Mouse (Mus musculus) kidney, adult 2 months (tissue): Measurements from ENCODE around the gene Ppp1r1c. TPM values are rescaled to one million over a fixed set of nuclear protein-coding genes. Genes with fewer than 3 reads are reported as not detected.

Source experiments
- DNase-seq: peaks from one replicate; pipeline ENCODE4 v3.0.0; 2021
- H3K27ac ChIP-seq: fragments of 200-500 bp; 2 replicates; pipeline ENCODE4 v1.5.1; 2012; ENCODE audit warnings: low read depth, low read length, control low read depth, inconsistent platforms; ENCODE audit not compliant: insufficient read depth
- H3K27me3 ChIP-seq: fragments of 200-500 bp; replicated peaks from 2 replicates; pipeline ENCODE4 v1.6.1; 2012; ENCODE audit warnings: mild to moderate bottlenecking, moderate library complexity, low read length, inconsistent platforms; ENCODE audit not compliant: control insufficient read depth, insufficient read depth
- H3K36me3 ChIP-seq: fragments of 200-500 bp; 2 replicates; pipeline ENCODE4 v1.6.1; 2012; ENCODE audit warnings: mild to moderate bottlenecking, moderate library complexity, low read length, inconsistent platforms; ENCODE audit not compliant: control insufficient read depth, insufficient read depth
- H3K4me1 ChIP-seq: fragments of 200-500 bp; 2 replicates; pipeline ENCODE4 v1.6.1; 2011; ENCODE audit warnings: low read length; ENCODE audit not compliant: control insufficient read depth, insufficient read depth
- H3K4me3 ChIP-seq: fragments of 200-500 bp; 2 replicates; pipeline ENCODE4 v1.5.1; 2011; ENCODE audit warnings: mild to moderate bottlenecking, low read depth, low read length, control low read depth; ENCODE audit not compliant: insufficient read depth
- CTCF ChIP-seq: fragments of 200-500 bp; conservative IDR thresholded peaks from 2 replicates; pipeline ENCODE4 v1.5.1; 2011; ENCODE audit warnings: low read depth, mild to moderate bottlenecking, control low read depth, low read length, moderate library complexity, mixed read lengths; ENCODE audit not compliant: insufficient read depth, insufficient read length
- POLR2A ChIP-seq: fragments of 200-500 bp; IDR thresholded peaks from one replicate; pipeline ENCODE4 v1.6.1; 2011; ENCODE audit warnings: low read depth, low read length, control low read depth
- WGBS: fragments of 180-500 bp; shearing (Covaris S2); methylation state at CpG from one replicate; pipeline ENCODE4 v1.1.7; 2018; 5-methylcytosine and 5-hydroxymethylcytosine counted together
- polyA plus RNA-seq: library from polyadenylated mRNA; depleted of rRNA; stranded (reverse); fragments of >200 nt; gene quantifications from 2 replicates; pipeline ENCODE4 v1.2.3, GENCODE M21; 2012

Ppp1r1c gene
- polyA plus RNA-seq, 1 experiment: not detected

GRCm38 (mm10) chr2:79681672-79682071, 25.9 kb upstream of the Ppp1r1c start:
- WGBS: 87% methylated on average over 4 of the region's 4 CpGs
- Histone ChIP-seq H3K27ac (no peak overlapping the region), H3K27me3 (no peaks in the 10 kb centered on the region), H3K4me1 (no peaks in the 10 kb centered on the region), H3K36me3 (no peaks in the 10 kb centered on the region; the same call in 1 of the 2 replicates), H3K4me3 (no peak overlapping the region)
- DNase-seq: no peak
- TF ChIP-seq CTCF (no peak), POLR2A (no peak)

GRCm38 (mm10) chr2:79683258-79683657, 24.3 kb upstream of the Ppp1r1c start:
- DNase-seq: no peak
- no peak overlapping the region for H3K27ac ChIP-seq
- H3K4me1 ChIP-seq: no peaks in the 10 kb centered on the region
- TF ChIP-seq POLR2A (no peak), CTCF (no peak)
- no peaks in the 10 kb centered on the region for H3K27me3 ChIP-seq
- no peaks in the 10 kb centered on the region for H3K36me3 ChIP-seq
- WGBS: 96% methylated on average over 4 of the region's 4 CpGs
- no peak overlapping the region for H3K4me3 ChIP-seq

- TF ChIP-seq POLR2A: no peak
- TF ChIP-seq CTCF: no peak
- Histone ChIP-seq H3K4me1 (no peaks in the 10 kb centered on the region), H3K27me3 (no peaks in the 10 kb centered on the region), H3K27ac (no peak overlapping the region), H3K4me3 (no peak overlapping the region), H3K36me3 (no peaks in the 10 kb centered on the region)
- DNase-seq: no peak
- 41% methylated on average over 3 of the region's 3 CpGs for WGBS
Observed at GRCm38 (mm10) chr2:79690838-79691237, 16.7 kb upstream of the Ppp1r1c start.

- no peak overlapping the region for H3K27ac ChIP-seq
- no peaks in the 10 kb centered on the region for H3K27me3 ChIP-seq
- no peaks in the 10 kb centered on the region for H3K36me3 ChIP-seq
- H3K4me3 ChIP-seq: no peak overlapping the region
- 81% methylated on average over 4 of the region's 4 CpGs for WGBS
- H3K4me1 ChIP-seq: no peaks in the 10 kb centered on the region
- DNase-seq: no peak
- TF ChIP-seq CTCF: no peak
- TF ChIP-seq POLR2A: no peak
Observed at GRCm38 (mm10) chr2:79695190-79695589, 12.4 kb upstream of the Ppp1r1c start.

GRCm38 (mm10) chr2:79695939-79696338, 11.6 kb upstream of the Ppp1r1c start:
- 81% methylated on average over 12 of the region's 12 CpGs for WGBS

GRCm38 (mm10) chr2:79696478-79697230, 10.9 kb upstream of the Ppp1r1c start:
- TF ChIP-seq CTCF: no peak
- TF ChIP-seq POLR2A: no peak
- Histone ChIP-seq H3K27me3 (no peaks in the 10 kb centered on the region), H3K27ac (no peak overlapping the region), H3K36me3 (no peaks in the 10 kb centered on the region), H3K4me1 (no peaks in the 10 kb centered on the region), H3K4me3 (no peak overlapping the region)
- DNase-seq: no peak
- WGBS: 85% methylated on average over 10 of the region's 10 CpGs

More at GRCm38 (mm10) chr2:79695939-79696338, 11.6 kb upstream of the Ppp1r1c start:
- no peak overlapping the region for H3K4me3 ChIP-seq
- TF ChIP-seq POLR2A (no peak), CTCF (no peak)
- H3K27ac ChIP-seq: no peak overlapping the region
- H3K36me3 ChIP-seq: no peaks in the 10 kb centered on the region
- no peak for DNase-seq
- no peaks in the 10 kb centered on the region for H3K4me1 ChIP-seq
- no peaks in the 10 kb centered on the region for H3K27me3 ChIP-seq

- 71% methylated on average over 2 of the region's 2 CpGs for WGBS
- H3K27me3 ChIP-seq: no peaks in the 10 kb centered on the region
- no peak for TF ChIP-seq POLR2A
- no peak for DNase-seq
- H3K27ac ChIP-seq: no peak overlapping the region
- H3K4me3 ChIP-seq: no peak overlapping the region
- H3K4me1 ChIP-seq: no peaks in the 10 kb centered on the region
- H3K36me3 ChIP-seq: no peaks in the 10 kb centered on the region
Observed at GRCm38 (mm10) chr2:79698166-79698565, 9.4 kb upstream of the Ppp1r1c start.

GRCm38 (mm10) chr2:79704773-79705172, 2.8 kb upstream of the Ppp1r1c start:
- Histone ChIP-seq H3K27me3 (no peaks in the 10 kb centered on the region), H3K4me1 (no peaks in the 10 kb centered on the region; the same call in 1 of the 2 replicates), H3K4me3 (no peak overlapping the region), H3K27ac (no peak overlapping the region), H3K36me3 (no peaks in the 10 kb centered on the region)
- TF ChIP-seq CTCF (no peak), POLR2A (no peak)
- no peak for DNase-seq
- WGBS: 82% methylated on average over 2 of the region's 2 CpGs
